Mouse (Mus musculus): ENCODE measurements at regions not wholly inside any gene's neighbourhood (a gene's known extent, or its start where the extent isn't known, plus 50 kb on each side); places are given as distances from the start of the nearest gene placed in this dataset.
A peak's percentile ranks its signal among the peaks of the same experiment; 100 is the strongest.

GRCm38 (mm10) chr4:80691774-80692485 lies 142.0 kb upstream of the Tyrp1 start:
- DNase-seq = no peak

- DNase-seq = no peak
These were observed 121.2 kb upstream of the Tyrp1 start for GRCm38 (mm10) chr4:80712698-80713097.

- no peak for DNase-seq
These were observed 88.8 kb upstream of the Tyrp1 start for GRCm38 (mm10) chr4:80744975-80745734.

GRCm38 (mm10) chr4:80752259-80752658 lies 81.7 kb upstream of the Tyrp1 start:
- DNase-seq = no peak

GRCm38 (mm10) chr4:80756114-80756513 lies 77.8 kb upstream of the Tyrp1 start:
- DNase-seq = no peak

- DNase-seq = no peak
These were observed 69.9 kb upstream of the Tyrp1 start for GRCm38 (mm10) chr4:80764024-80764423.

GRCm38 (mm10) chr4:80765781-80766180 lies 68.1 kb upstream of the Tyrp1 start:
- peak; percentile 28 for DNase-seq

GRCm38 (mm10) chr4:80767447-80767846 lies 66.5 kb upstream of the Tyrp1 start:
- no peak for DNase-seq

Measured in cerebellum, adult 9-11 months (tissue).